Mouse (Mus musculus) CH12.LX (cell line): ENCODE data around the gene Car14. TPM values are rescaled to one million over a fixed set of nuclear protein-coding genes. Genes with fewer than 3 reads are reported as not detected.

Source experiments
- DNase-seq: peaks from one replicate; pipeline ENCODE4 v3.0.0-alpha.2; 2013; ENCODE audit errors: extremely low read depth
- H3K27ac ChIP-seq: 2 replicates; pipeline ENCODE4 v1.5.1; 2012; ENCODE audit warnings: low read depth, mild to moderate bottlenecking, control low read depth, moderate library complexity; ENCODE audit not compliant: insufficient read depth
- H3K27me3 ChIP-seq: replicated peaks from 2 replicates; pipeline ENCODE3; 2012; ENCODE audit warnings: inconsistent platforms
- H3K36me3 ChIP-seq, 2 experiments: replicated peaks in 1 of 2; 2 replicates each; pipeline versions ENCODE3 to v1.6.1; 2012; ENCODE audit warnings: inconsistent platforms in 1 of 2, low read length in 1 of 2, mild to moderate bottlenecking in 1 of 2, mixed read lengths in 1 of 2, moderate library complexity in 1 of 2; ENCODE audit not compliant: control insufficient read depth in 1 of 2, insufficient read depth in 1 of 2
- H3K4me1 ChIP-seq, 2 experiments: 2 replicates each; pipeline ENCODE4 v1.6.1; 2012; ENCODE audit warnings: inconsistent platforms in 1 of 2, moderate library complexity in 1 of 2; ENCODE audit not compliant: insufficient read depth in 2 of 2, control insufficient read depth in 1 of 2
- H3K4me2 ChIP-seq: 2 replicates; pipeline ENCODE4 v1.6.1; 2012; ENCODE audit warnings: low read depth, mild to moderate bottlenecking, control low read depth; ENCODE audit not compliant: poor library complexity, insufficient read depth, severe bottlenecking
- H3K4me3 ChIP-seq, 3 experiments: fragments of 150-350 bp in 1 of 3; sonication (generic) in 1 of 3; replicated peaks in 1 of 3; 2 replicates each; pipeline versions ENCODE3 to v1.5.1; 2011 to 2012; ENCODE audit warnings: low read depth in 2 of 3, low read length in 2 of 3, mild to moderate bottlenecking in 2 of 3, moderate library complexity in 2 of 3, control low read depth in 1 of 3, improper control_type of control experiment in 1 of 3, inconsistent platforms in 1 of 3, mixed read lengths in 1 of 3; ENCODE audit not compliant: poor library complexity in 1 of 3
- H3K79me2 ChIP-seq: replicated peaks from 2 replicates; pipeline ENCODE4 v1.6.1; 2012; ENCODE audit warnings: mild to moderate bottlenecking, moderate library complexity; ENCODE audit not compliant: control insufficient read depth, poor library complexity, insufficient read depth, severe bottlenecking; ENCODE audit errors: extremely low read depth
- H3K9ac ChIP-seq: 2 replicates; pipeline ENCODE4 v1.6.1; 2012; ENCODE audit warnings: low read depth, mild to moderate bottlenecking, control low read depth, moderate library complexity; ENCODE audit not compliant: insufficient read depth
- H3K9me3 ChIP-seq: replicated peaks from 2 replicates; pipeline ENCODE3; 2012; ENCODE audit warnings: low read length, inconsistent platforms, mixed read lengths
- BHLHE40 ChIP-seq: IDR thresholded peaks from 2 replicates; pipeline ENCODE4 v1.6.1; 2011; ENCODE audit warnings: mild to moderate bottlenecking, low read depth, low read length, improper control_type of control experiment
- CHD1 ChIP-seq: IDR thresholded peaks from 2 replicates; pipeline ENCODE4 v1.6.1; 2012; ENCODE audit warnings: low read depth, low read length, improper control_type of control experiment, inconsistent platforms
- CHD2 ChIP-seq: IDR thresholded peaks from 2 replicates; pipeline ENCODE4 v1.6.1; 2011; ENCODE audit warnings: low read length, improper control_type of control experiment
- E2F4 ChIP-seq: IDR thresholded peaks from 2 replicates; pipeline ENCODE4 v1.6.1; 2011; ENCODE audit warnings: low read depth, low read length, improper control_type of control experiment; ENCODE audit not compliant: insufficient replicate concordance
- ELF1 ChIP-seq: IDR thresholded peaks from 2 replicates; pipeline ENCODE4 v1.6.1; 2014; ENCODE audit warnings: low read depth, mild to moderate bottlenecking, inconsistent platforms, low read length, improper control_type of control experiment
- EP300 ChIP-seq: IDR thresholded peaks from 2 replicates; pipeline ENCODE4 v1.6.1; 2011; ENCODE audit warnings: low read length, improper control_type of control experiment
- GABPA ChIP-seq: IDR thresholded peaks from 2 replicates; pipeline ENCODE4 v1.6.1; 2012; ENCODE audit warnings: low read depth, low read length, improper control_type of control experiment, inconsistent platforms; ENCODE audit not compliant: insufficient replicate concordance
- HCFC1 ChIP-seq: IDR thresholded peaks from 2 replicates; pipeline ENCODE4 v1.6.1; 2012; ENCODE audit warnings: low read depth, mild to moderate bottlenecking, inconsistent platforms, low read length, improper control_type of control experiment
- IRF4 ChIP-seq: IDR thresholded peaks from 2 replicates; pipeline ENCODE4 v1.6.1; 2014; ENCODE audit warnings: low read depth, mild to moderate bottlenecking, inconsistent platforms, low read length, improper control_type of control experiment
- JUN ChIP-seq: IDR thresholded peaks from 2 replicates; pipeline ENCODE4 v1.6.1; 2011; ENCODE audit warnings: low read depth, mild to moderate bottlenecking, low read length, improper control_type of control experiment, moderate library complexity; ENCODE audit not compliant: insufficient read depth
- KAT2A ChIP-seq: IDR thresholded peaks from 2 replicates; pipeline ENCODE4 v1.6.1; 2012; ENCODE audit warnings: low read length, improper control_type of control experiment, inconsistent platforms; ENCODE audit not compliant: insufficient replicate concordance
- MAZ ChIP-seq: IDR thresholded peaks from 2 replicates; pipeline ENCODE4 v1.6.1; 2012; ENCODE audit warnings: low read depth, mild to moderate bottlenecking, inconsistent platforms, low read length, improper control_type of control experiment, moderate library complexity
- MEF2A ChIP-seq: IDR thresholded peaks from 2 replicates; pipeline ENCODE4 v1.6.1; 2014; ENCODE audit warnings: low read depth, mild to moderate bottlenecking, inconsistent platforms, low read length, improper control_type of control experiment, borderline replicate concordance
- MXI1 ChIP-seq: IDR thresholded peaks from 2 replicates; pipeline ENCODE4 v1.6.1; 2011; ENCODE audit warnings: mild to moderate bottlenecking, low read depth, low read length, improper control_type of control experiment
- NELFE ChIP-seq: IDR thresholded peaks from 2 replicates; pipeline ENCODE4 v1.6.1; 2011; ENCODE audit warnings: low read depth, low read length, improper control_type of control experiment
- NRF1 ChIP-seq: IDR thresholded peaks from 2 replicates; pipeline ENCODE4 v1.6.1; 2014; ENCODE audit warnings: low read depth, mild to moderate bottlenecking, inconsistent platforms, low read length, improper control_type of control experiment, moderate library complexity
- PAX5 ChIP-seq: IDR thresholded peaks from 2 replicates; pipeline ENCODE4 v1.6.1; 2012; ENCODE audit warnings: low read length, inconsistent platforms, mixed read lengths
- POLR2A ChIP-seq: IDR thresholded peaks from 2 replicates; pipeline ENCODE4 v1.6.1; 2011; ENCODE audit warnings: low read depth, mild to moderate bottlenecking, improper control_type of control experiment, low read length
- POLR2AphosphoS2 ChIP-seq: IDR thresholded peaks from 2 replicates; pipeline ENCODE4 v1.6.1; 2011; ENCODE audit warnings: low read depth, low read length, improper control_type of control experiment
- SIN3A ChIP-seq: IDR thresholded peaks from 2 replicates; pipeline ENCODE4 v1.6.1; 2012; ENCODE audit warnings: low read length, improper control_type of control experiment, inconsistent platforms
- SMC3 ChIP-seq: IDR thresholded peaks from 2 replicates; pipeline ENCODE4 v1.6.1; 2011; ENCODE audit warnings: low read depth, low read length, improper control_type of control experiment
- TBP ChIP-seq: conservative IDR thresholded peaks from 2 replicates; pipeline ENCODE4 v1.6.1; 2011; ENCODE audit warnings: low read depth, low read length, improper control_type of control experiment
- TCF12 ChIP-seq: IDR thresholded peaks from 2 replicates; pipeline ENCODE4 v1.6.1; 2014; ENCODE audit warnings: low read depth, mild to moderate bottlenecking, inconsistent platforms, low read length, improper control_type of control experiment
- UBTF ChIP-seq: IDR thresholded peaks from 2 replicates; pipeline ENCODE4 v1.6.1; 2012; ENCODE audit warnings: low read depth, mild to moderate bottlenecking, inconsistent platforms, low read length, improper control_type of control experiment, moderate library complexity
- USF1 ChIP-seq: IDR thresholded peaks from 2 replicates; pipeline ENCODE4 v1.6.1; 2014; ENCODE audit warnings: low read depth, mild to moderate bottlenecking, inconsistent platforms, low read length, improper control_type of control experiment
- USF2 ChIP-seq: conservative IDR thresholded peaks from 2 replicates; pipeline ENCODE4 v1.6.1; 2011; ENCODE audit warnings: low read depth, low read length, improper control_type of control experiment
- dilution Hi-C: fragments of 300-500 bp; cut with MboI; formaldehyde crosslinking; loops from 2 replicates; pipeline ENCODE4 v1.14.3; 2020; ENCODE audit warnings: low sequenced_read_pairs; ENCODE audit not compliant: extremely low pct_unique_long_range_greater_than_20kb, extremely low pct_ligation_motif_present
- in situ Hi-C: fragments of 300-500 bp; cut with MboI; formaldehyde crosslinking; loops from 3 replicates; pipeline ENCODE4 v1.14.3; 2019; ENCODE audit warnings: low sequenced_read_pairs, low pct_ligation_motif_present, low pct_unique_long_range_greater_than_20kb, mixed read lengths
- polyA plus RNA-seq: library from polyadenylated mRNA; unstranded; fragments of >175 nt; gene quantifications from 2 replicates; pipeline ENCODE4 v1.2.1, GENCODE M21; 2012; ENCODE audit warnings: low read depth; ENCODE audit not compliant: insufficient read length
- total RNA-seq, 2 experiments: library from RNA; depleted of rRNA; stranded (reverse); fragments of 300-350 nt in 1 of 2; fragments of >200 nt in 1 of 2; gene quantifications; 2 replicates each; pipeline ENCODE4 v1.2.3; 2012 to 2014

The Car14 gene
- total and polyA plus RNA-seq, 3 experiments, result 0.13 to 0.36 TPM; not detected in 1

GRCm38 (mm10) chr3:95891211-95892065 lies 13.1 kb downstream of the Car14 start, which contains the start of gene BC028528:
BC028528 (minus strand) TSS chr3:95892005.
- peaks cover 16% of the 10 kb centered on the region for H3K79me2 ChIP-seq
- peak within 1 kb of the TSS; percentile 93 for H3K4me2 ChIP-seq
- in situ Hi-C loops (no loop called here), dilution Hi-C loops (no loop called here)
- TF ChIP-seq SIN3A (0 out of 2 replicates have a peak, but pooled peaks have one; percentile 41), BHLHE40 (no peak), TCF12 (peak; percentile 32; the same call in 1 of the 2 replicates), SMC3 (no peak), USF2 (no peak), ELF1 (peak; percentile 59; the same call in 1 of the 2 replicates), EP300 (peak; percentile 49), IRF4 (peak; percentile 50), PAX5 (no peak), NELFE (peak; percentile 39; the same call in 1 of the 2 replicates), MEF2A (0 out of 2 replicates have a peak, but pooled peaks have one; percentile 7), POLR2A (peak; percentile 59), UBTF (no peak), KAT2A (peak; percentile 62; the same call in 1 of the 2 replicates), TBP (peak; percentile 61; the same call in 1 of the 2 replicates), USF1 (no peak)
- DNase-seq, result peak; percentile 89
- no peaks in the 10 kb centered on the region for H3K27me3 ChIP-seq
- peak within 1 kb of the TSS; percentile 51 to 54 (median 53) for H3K4me3 ChIP-seq
- peak within 1 kb of the TSS; percentile 56 for H3K9ac ChIP-seq
- H3K36me3 ChIP-seq, result peaks cover 18 to 40% of the 10 kb centered on the region in 2 experiments
- peak within 1 kb of the TSS; percentile 59; the same call in 1 of the 2 replicates for H3K27ac ChIP-seq
- peaks cover 18 to 61% of the 10 kb centered on the region in 2 experiments for H3K4me1 ChIP-seq
- no peaks in the 10 kb centered on the region for H3K9me3 ChIP-seq

GRCm38 (mm10) chr3:95889664-95890063 lies 14.8 kb downstream of the Car14 start:
- peaks cover 18 to 49% of the 10 kb centered on the region in 2 experiments for H3K36me3 ChIP-seq
- no peak for DNase-seq
- peaks cover 12 to 50% of the 10 kb centered on the region in 2 experiments; a peak in 3 of 4 replicates for H3K4me1 ChIP-seq
- no peak overlapping the region for H3K9ac ChIP-seq
- H3K27ac ChIP-seq, result no peak overlapping the region
- TF ChIP-seq IRF4 (no peak), SMC3 (no peak), HCFC1 (no peak), POLR2AphosphoS2 (no peak), MEF2A (no peak), JUN (no peak), NRF1 (no peak), GABPA (no peak), CHD2 (no peak), E2F4 (no peak), MXI1 (no peak), MAZ (no peak), BHLHE40 (no peak), CHD1 (no peak)
- TF ChIP-seq, all 38 proteins: peak for 0
- H3K4me3 ChIP-seq, result no peak overlapping the region
- no peaks in the 10 kb centered on the region for H3K9me3 ChIP-seq
- in situ Hi-C loops (no loop called here), dilution Hi-C loops (no loop called here)
- H3K4me2 ChIP-seq, result no peak overlapping the region
- no peaks in the 10 kb centered on the region for H3K27me3 ChIP-seq
- H3K79me2 ChIP-seq, result peaks cover 12% of the 10 kb centered on the region
